Mouse (Mus musculus): ENCODE data around the gene Tbccd1. TPM values are rescaled to one million over a fixed set of nuclear protein-coding genes. Genes with fewer than 3 reads are reported as not detected.
A peak's percentile ranks its signal among the peaks of the same experiment; 100 is the strongest.

Tbccd1 gene
- total RNA-seq, 2 experiments from 2014 or later = 15.0 to 16.4 TPM

GRCm38 (mm10) chr16:22872397-22872796 is 14.9 kb upstream of the Tbccd1 start:
- peak in 1 of 2 experiments; percentile 25 for DNase-seq (ENCODE audit: low spot score in 2 of 2)

- DNase-seq (ENCODE audit: low spot score in 2 of 2) = no peak
Observed at GRCm38 (mm10) chr16:22856773-22857172, 696 bp downstream of the Tbccd1 start.

GRCm38 (mm10) chr16:22852709-22853108 is 4.8 kb downstream of the Tbccd1 start:
- DNase-seq (ENCODE audit: low spot score in 2 of 2) = no peak

- DNase-seq (ENCODE audit: low spot score in 2 of 2) = no peak
Observed at GRCm38 (mm10) chr16:22848331-22848730, 9.1 kb downstream of the Tbccd1 start.

- no peak for DNase-seq (ENCODE audit: low spot score in 2 of 2)
Observed at GRCm38 (mm10) chr16:22847686-22848085, 9.8 kb downstream of the Tbccd1 start.

- no peak for DNase-seq (ENCODE audit: low spot score in 2 of 2)
Observed at GRCm38 (mm10) chr16:22845481-22845880, 12.0 kb downstream of the Tbccd1 start.

GRCm38 (mm10) chr16:22844834-22845233 is 12.6 kb downstream of the Tbccd1 start:
- DNase-seq (ENCODE audit: low spot score in 2 of 2) = no peak

GRCm38 (mm10) chr16:22844061-22844801 is 13.2 kb downstream of the Tbccd1 start:
- peak; percentile 66 to 78 for DNase-seq (ENCODE audit: low spot score in 2 of 2)

GRCm38 (mm10) chr16:22842871-22843270 is 14.6 kb downstream of the Tbccd1 start:
- no peak for DNase-seq (ENCODE audit: low spot score in 2 of 2)

- no peak for DNase-seq (ENCODE audit: low spot score in 2 of 2)
Observed at GRCm38 (mm10) chr16:22839146-22839857, 18.2 kb downstream of the Tbccd1 start.

- no peak for DNase-seq (ENCODE audit: low spot score in 2 of 2)
Observed at GRCm38 (mm10) chr16:22832932-22833525, 24.4 kb downstream of the Tbccd1 start.

- DNase-seq (ENCODE audit: low spot score in 2 of 2) = peak; percentile 37 to 67
Observed at GRCm38 (mm10) chr16:22820731-22821130, 36.7 kb downstream of the Tbccd1 start.

GRCm38 (mm10) chr16:22811477-22811876 is 46.0 kb downstream of the Tbccd1 start, which contains the start of gene Crygs:
Crygs (minus strand) TSS chr16:22811577.
- DNase-seq (ENCODE audit: low spot score in 2 of 2) = no peak

- peak in 1 of 2 experiments; percentile 81 for DNase-seq (ENCODE audit: low spot score in 2 of 2)
Observed at GRCm38 (mm10) chr16:22807468-22808070, 49.9 kb downstream of the Tbccd1 start.

- DNase-seq (ENCODE audit: low spot score in 2 of 2) = peak in 1 of 2 experiments; percentile 44
Observed at GRCm38 (mm10) chr16:22802786-22803185, 54.7 kb downstream of the Tbccd1 start.

GRCm38 (mm10) chr16:22800849-22801109 is 56.7 kb downstream of the Tbccd1 start:
- DNase-seq (ENCODE audit: low spot score in 2 of 2) = no peak

GRCm38 (mm10) chr16:22800026-22800848 is 57.2 kb downstream of the Tbccd1 start:
- no peak for DNase-seq (ENCODE audit: low spot score in 2 of 2)

- no peak for DNase-seq (ENCODE audit: low spot score in 2 of 2)
Observed at GRCm38 (mm10) chr16:22798520-22798919, 58.9 kb downstream of the Tbccd1 start.

- peak; percentile 51 to 79 for DNase-seq (ENCODE audit: low spot score in 2 of 2)
Observed at GRCm38 (mm10) chr16:22797521-22797920, 59.9 kb downstream of the Tbccd1 start.

- DNase-seq (ENCODE audit: low spot score in 2 of 2) = no peak
Observed at GRCm38 (mm10) chr16:22795497-22795896, 62.0 kb downstream of the Tbccd1 start.

GRCm38 (mm10) chr16:22791235-22791634 is 66.2 kb downstream of the Tbccd1 start:
- no peak for DNase-seq (ENCODE audit: low spot score in 2 of 2)

Data from layer of hippocampus, adult 18-20 months (tissue).